Mouse (Mus musculus) right cerebral cortex, postnatal 14 days (tissue): Measurements from ENCODE around the gene Hebp1.

Source experiments
- DNase-seq: peaks from one replicate; pipeline ENCODE4 v3.0.0; 2022

Gene Hebp1

DNA sequence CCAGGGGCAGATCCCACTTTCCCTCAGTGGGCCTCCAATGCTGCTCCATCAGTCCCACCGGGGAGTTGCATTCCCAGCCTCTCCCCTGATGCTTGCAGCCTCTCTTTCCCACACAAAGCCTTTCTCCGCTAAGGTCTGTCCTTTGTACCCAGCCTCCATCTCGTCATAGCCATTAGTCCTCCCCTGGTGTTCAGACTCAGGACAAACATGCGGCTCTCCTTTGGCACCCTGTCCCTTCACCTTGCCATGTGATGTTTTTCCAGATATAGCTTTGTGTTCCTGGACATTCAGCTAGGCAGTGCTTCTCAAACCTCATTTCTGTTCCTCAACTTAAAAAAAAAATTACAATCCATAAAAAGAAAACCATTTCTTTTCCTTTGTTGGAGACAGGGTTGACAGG, 39.3 kb downstream of the Hebp1 start:
- DNase-seq: no peak

GRCm38 (mm10) chr6:135157496-135157895, 40.3 kb downstream of the Hebp1 start:
- no peak for DNase-seq

- DNase-seq: no peak
Measured at GRCm38 (mm10) chr6:135156597-135156996, 41.2 kb downstream of the Hebp1 start.

DNA sequence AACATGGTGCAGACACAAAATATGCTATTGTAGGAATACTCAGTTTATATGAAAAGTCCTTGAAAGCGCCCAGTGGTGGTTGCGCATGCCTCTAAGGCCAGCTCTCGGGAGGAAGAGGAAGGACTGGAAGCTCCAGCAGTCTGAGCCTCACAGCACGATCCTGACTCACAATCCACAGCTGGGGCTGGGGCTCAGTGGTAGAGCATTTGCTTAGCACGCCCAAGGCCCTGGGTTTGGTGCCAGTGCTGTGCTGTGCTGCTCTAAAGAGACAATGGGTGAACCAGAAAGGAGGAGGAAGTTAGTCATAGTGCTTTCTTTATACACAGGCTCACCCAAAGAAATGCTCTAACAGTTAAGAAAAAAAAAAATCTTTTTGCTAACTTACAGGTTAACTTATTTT, 44.1 kb downstream of the Hebp1 start:
- no peak for DNase-seq

DNA sequence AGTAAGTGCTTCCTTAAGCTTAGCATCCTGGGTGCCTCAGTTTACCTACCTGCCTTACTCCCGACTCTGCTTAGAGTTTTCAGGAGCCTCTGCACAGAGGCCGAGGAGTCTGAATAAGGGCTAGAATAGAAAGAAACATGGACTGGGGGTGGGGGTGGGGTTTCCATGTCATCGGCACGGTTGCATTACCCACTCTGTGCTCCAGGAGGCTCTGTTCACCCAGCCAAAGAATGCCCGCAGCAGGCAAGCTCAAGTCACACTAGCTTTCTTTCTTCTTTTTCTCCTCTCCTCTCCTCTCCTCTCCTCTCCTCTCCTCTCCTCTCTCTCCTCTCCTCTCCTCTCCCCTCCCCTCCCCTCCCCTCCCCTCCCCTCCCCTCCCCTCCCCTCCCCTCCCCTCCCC, 47.5 kb downstream of the Hebp1 start:
- peak; percentile 52 for DNase-seq

GRCm38 (mm10) chr6:135149722-135150121, 48.1 kb downstream of the Hebp1 start:
- DNase-seq: no peak

DNA sequence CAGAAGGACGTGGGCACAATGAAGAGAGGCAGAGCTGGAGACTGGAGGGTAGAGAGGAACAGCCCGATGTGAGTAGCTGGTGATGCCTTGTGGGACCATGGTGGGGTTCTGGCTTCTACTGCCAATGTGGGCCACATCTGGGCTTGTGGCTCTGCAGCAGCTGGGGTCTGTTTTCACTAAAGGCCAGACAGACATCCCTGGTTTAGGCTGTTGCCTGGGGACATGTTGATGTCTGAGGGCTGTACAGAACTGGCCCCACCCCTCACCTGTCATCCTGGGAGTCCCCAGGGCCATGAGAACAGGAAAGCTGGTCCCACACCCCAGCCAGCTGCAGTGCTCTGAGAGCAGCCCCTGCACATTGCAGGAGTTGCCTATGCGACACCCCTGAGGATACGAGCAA, 48.6 kb downstream of the Hebp1 start:
- DNase-seq: no peak

DNA sequence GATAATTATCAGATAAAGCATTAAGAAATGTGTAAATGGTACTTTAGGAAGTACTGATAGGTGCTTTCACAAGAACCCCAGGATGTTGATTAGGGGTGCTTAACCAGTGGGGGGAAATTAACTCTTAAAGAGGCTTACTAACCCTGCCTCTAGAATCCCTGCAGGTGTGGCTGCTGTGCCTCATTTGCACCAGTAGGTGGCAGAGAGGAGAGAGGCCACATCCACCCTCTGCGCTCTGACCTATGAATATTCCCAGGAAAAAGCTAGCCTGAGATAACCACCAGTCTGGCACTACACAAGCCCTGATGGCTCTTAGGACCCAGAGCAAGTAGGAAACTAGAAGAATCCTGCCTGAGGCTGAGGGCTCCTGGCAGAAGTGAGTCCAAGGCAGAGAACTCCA, 49.3 kb downstream of the Hebp1 start:
- no peak for DNase-seq

- DNase-seq: no peak
Measured at GRCm38 (mm10) chr6:135145976-135146375, 51.8 kb downstream of the Hebp1 start.

DNA sequence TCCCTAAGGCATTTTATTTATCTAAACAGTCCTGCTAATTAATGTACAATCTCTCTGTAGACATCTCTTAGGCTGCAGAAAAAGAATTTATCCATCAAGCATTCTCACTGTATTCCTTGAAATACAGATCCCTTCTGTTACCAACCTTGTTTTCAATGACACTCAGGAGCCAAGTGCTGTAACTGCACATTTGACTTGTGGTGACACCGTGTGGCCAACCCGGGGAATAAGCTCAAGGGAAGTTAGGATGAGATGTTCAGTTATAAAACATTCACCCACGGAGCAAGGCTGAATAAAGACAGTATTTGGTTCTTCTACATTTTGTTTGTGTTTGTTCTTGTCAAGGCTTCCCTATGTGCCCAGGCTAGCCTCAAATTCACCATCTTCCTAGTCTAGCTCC, 53.3 kb downstream of the Hebp1 start:
- no peak for DNase-seq

DNA sequence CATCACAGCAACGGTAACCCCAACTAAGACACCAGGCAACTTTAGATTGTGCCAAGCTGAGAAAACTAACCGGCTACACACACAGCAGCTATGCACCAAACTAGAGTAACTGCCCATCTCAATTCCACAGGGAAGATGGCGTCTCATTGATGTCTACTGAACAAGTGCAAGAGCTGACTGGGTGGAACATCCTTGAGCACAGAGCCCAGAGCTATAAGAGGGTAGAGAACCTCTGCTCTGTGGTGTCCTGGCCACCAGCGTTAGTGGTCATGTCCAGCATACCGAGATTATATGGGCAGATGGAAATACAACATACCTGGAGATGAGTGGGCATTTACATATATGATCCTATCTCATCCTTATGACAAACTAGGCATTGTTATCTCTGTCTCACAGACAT, 54.7 kb downstream of the Hebp1 start:
- no peak for DNase-seq

GRCm38 (mm10) chr6:135141451-135142147, 56.2 kb downstream of the Hebp1 start:
- no peak for DNase-seq

- no peak for DNase-seq
Measured at GRCm38 (mm10) chr6:135138746-135139145, 59.1 kb downstream of the Hebp1 start.

GRCm38 (mm10) chr6:135138207-135138606, 59.6 kb downstream of the Hebp1 start:
- no peak for DNase-seq

DNA sequence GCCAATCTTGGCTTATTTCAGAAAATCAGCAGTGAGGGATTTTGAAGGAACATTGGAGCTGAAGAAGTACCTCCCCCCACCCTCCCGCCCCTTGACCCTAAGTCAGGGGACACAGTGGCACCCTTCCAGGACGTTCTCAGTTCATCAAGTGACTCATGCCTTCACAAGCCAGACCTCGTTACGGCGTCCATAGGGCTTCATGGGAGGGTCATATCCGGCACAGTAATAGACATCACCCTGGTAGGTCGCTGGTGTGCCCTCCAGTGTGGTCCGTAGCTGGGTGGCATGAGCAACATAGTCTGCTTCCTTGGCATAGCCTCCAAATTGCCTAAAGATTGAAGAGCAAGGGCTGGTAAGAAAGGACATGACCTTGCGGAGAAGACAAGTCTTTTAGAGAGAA, 60.1 kb downstream of the Hebp1 start:
- no peak for DNase-seq

- DNase-seq: no peak
Measured at GRCm38 (mm10) chr6:135136439-135137161, 61.2 kb downstream of the Hebp1 start.

GRCm38 (mm10) chr6:135135735-135136134, 62.1 kb downstream of the Hebp1 start:
- no peak for DNase-seq

- no peak for DNase-seq
Measured at GRCm38 (mm10) chr6:135133486-135133885, 64.3 kb downstream of the Hebp1 start.

- DNase-seq: no peak
Measured at GRCm38 (mm10) chr6:135133086-135133485, 64.7 kb downstream of the Hebp1 start.

- DNase-seq: no peak
Measured at GRCm38 (mm10) chr6:135124755-135125380, 73.0 kb downstream of the Hebp1 start.

- no peak for DNase-seq
Measured at GRCm38 (mm10) chr6:135118183-135118582, 79.6 kb downstream of the Hebp1 start, which contains the start of gene Gprc5d. Gene Gprc5d (minus strand): TSS chr6:135118283.

GRCm38 (mm10) chr6:135116479-135116878, 81.3 kb downstream of the Hebp1 start:
- DNase-seq: no peak

- DNase-seq: no peak
Measured at GRCm38 (mm10) chr6:135113114-135113436, 84.7 kb downstream of the Hebp1 start.

DNA sequence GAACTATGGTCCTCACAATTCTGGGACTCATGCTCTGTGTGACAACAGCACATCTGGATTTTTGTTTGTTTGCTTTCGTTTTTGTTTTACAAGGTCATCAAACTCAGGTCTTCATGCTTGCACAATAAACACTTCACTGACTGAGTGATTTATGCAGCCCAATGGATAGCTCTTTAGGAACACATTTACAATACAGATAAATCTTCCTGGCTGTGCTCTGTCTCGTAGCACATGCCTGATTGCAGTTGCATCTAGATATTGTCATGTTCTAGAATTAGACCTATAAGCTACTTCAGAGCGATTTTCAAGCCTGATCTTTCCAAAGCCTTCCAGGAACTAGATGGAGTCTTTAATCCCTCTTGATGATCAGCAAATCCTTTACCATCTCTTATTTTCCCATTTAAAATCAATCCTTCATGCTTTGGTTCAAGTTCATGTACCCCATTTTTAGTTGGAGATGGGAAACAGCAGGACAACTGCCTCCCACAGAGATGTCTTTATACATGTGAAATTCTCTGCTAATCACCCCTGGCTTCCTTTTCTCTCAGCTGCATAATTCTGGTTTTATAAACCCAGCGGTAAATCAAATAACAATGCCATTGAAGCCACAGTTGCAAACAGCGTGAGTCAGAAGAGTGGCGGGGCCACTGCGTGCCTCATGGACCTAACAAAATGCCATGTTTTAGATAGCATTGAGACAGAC, 85.3 kb downstream of the Hebp1 start:
- no peak for DNase-seq
